Mouse (Mus musculus): ENCODE measurements at regions not wholly inside any gene's neighbourhood (a gene's known extent, or its start where the extent isn't known, plus 50 kb on each side); places are given as distances from the start of the nearest gene placed in this dataset.

DNA sequence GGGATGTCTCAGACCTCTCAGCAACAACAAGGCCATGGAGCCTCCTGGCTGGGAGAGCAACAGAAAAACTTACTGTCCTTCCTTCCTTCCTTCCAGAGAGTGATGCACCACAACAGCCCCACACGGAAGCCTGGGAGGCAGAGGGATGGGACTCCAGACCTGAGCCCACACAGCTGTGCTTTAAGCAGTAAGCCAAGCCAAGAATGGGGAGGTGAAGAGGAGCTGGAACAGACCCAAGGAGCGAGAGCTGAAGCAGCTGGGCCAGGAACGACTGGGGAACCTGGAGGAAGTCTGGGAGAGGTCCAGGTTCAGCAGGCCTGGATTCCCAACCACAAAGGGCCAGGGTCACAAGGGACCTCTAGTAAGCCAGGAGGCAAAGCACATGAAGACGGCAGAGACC lies 67.5 kb downstream of the Cpn2 start:
- TF ChIP-seq EP300 (optimal IDR thresholded peaks at IDR 0.05) (no peak), CTCF (IDR thresholded peaks at IDR 0.05; ENCODE audit: low read depth) (no peak)

All from stomach, postnatal 0 days (tissue).